Mouse (Mus musculus): ENCODE measurements around the gene Mx1. TPM values are rescaled to one million over a fixed set of nuclear protein-coding genes. Genes with fewer than 3 reads are reported as not detected.
A peak's percentile ranks its signal among the peaks of the same experiment; 100 is the strongest.

Mx1 gene
- total and polyA plus RNA-seq, 3 experiments: 0.27 TPM; not detected in 2

DNA sequence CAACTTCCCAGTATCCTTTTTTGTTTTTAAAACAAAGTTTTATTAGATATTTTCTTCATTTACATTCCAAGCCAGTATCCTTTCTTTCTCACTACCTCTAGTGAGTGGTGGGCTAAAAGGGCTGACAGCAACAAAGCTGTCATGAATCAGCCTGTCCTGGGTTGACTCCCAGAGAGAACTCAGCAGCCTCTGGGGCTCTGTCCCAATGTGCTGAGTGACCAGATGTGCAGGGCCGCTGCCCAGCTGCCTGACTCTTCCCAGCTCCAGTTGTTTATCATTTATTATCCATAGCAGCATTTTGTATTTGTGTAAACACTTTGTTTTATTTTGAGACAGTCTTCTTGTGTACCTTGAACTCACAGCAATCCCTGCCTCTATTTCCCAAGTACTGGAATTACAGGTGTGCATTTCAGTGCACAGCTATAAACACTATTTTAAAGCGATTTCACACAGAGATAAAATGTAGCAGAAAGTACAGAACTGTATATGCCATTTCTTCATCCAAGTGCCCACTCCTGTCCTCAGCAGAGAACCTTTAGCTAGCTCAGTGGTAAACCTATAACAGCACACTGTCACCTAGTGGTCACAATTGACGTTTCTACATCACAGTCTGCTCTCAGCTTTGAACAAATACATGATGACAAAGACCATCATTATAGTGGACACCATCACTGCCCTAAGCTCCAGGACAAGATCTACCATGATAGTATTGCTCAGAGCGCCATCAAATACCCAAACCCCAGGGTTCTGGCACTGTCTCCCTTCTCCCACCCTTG is 3.7 kb upstream of the Mx1 start:
- TF ChIP-seq POLR2AphosphoS5 (IDR thresholded peaks at IDR 0.05; ENCODE audit: insufficient replicate concordance, low read depth, low read length) (no peak), CTCF (IDR thresholded peaks at IDR 0.05; ENCODE audit: low read depth, low read length) (no peak), GATA1 (IDR thresholded peaks at IDR 0.05; ENCODE audit: borderline replicate concordance, low read length) (no peak), TAL1 (conservative IDR thresholded peaks at IDR 0.05; ENCODE audit: low read depth, low read length) (no peak), GATA2 (IDR thresholded peaks at IDR 0.05; ENCODE audit: borderline replicate concordance, low read depth, low read length) (no peak)
- DNase-seq (ENCODE audit: low spot score): no peak
- Histone ChIP-seq H3K4me3 (ENCODE audit: low read depth, low read length) (no peak overlapping the region), H3K9me3 (replicated peaks) (no peaks in the 10 kb centered on the region), H3K27me3 (ENCODE audit: insufficient read depth, low read length) (peaks cover 4% of the 10 kb centered on the region; the same call in 1 of the 2 replicates), H3K36me3 (replicated peaks) (no peaks in the 10 kb centered on the region), H3K4me1 (ENCODE audit: insufficient read depth, low read depth, low read length) (no peaks in the 10 kb centered on the region; the same call in 1 of the 2 replicates)
- ATAC-seq (ENCODE audit: extremely low read depth, insufficient number of reproducible peaks, low FRiP score, poor library complexity, severe bottlenecking): no peak

DNA sequence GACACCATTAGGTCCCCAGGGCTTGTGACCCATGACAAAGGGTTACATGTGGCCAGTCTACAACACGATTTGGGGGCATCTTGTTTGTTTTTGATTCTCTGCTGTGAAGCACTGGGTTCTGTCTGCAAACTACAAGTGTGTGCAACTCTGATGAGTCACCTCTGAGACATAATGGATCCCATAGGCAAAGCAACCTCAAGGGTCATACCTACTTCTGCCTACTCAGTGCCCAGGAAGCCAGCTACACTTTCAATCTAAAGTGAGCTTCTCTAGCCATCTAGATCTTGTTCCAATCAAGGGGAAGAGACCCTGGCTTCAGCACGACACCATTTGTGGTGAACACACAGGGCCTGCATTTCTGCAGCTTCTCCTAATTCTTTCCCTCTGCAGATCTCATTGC is 1.4 kb downstream of the Mx1 start:
- peaks cover 4% of the 10 kb centered on the region; the same call in 1 of the 2 replicates for H3K27me3 ChIP-seq (ENCODE audit: insufficient read depth, low read length)
- no peak overlapping the region for H3K4me3 ChIP-seq (ENCODE audit: low read depth, low read length)
- TF ChIP-seq GATA2 (IDR thresholded peaks at IDR 0.05; ENCODE audit: borderline replicate concordance, low read depth, low read length) (no peak), GATA1 (IDR thresholded peaks at IDR 0.05; ENCODE audit: borderline replicate concordance, low read length) (no peak), CTCF (IDR thresholded peaks at IDR 0.05; ENCODE audit: low read depth, low read length) (no peak), TAL1 (conservative IDR thresholded peaks at IDR 0.05; ENCODE audit: low read depth, low read length) (no peak), POLR2AphosphoS5 (IDR thresholded peaks at IDR 0.05; ENCODE audit: insufficient replicate concordance, low read depth, low read length) (no peak)
- no peaks in the 10 kb centered on the region for H3K36me3 ChIP-seq (replicated peaks)
- no peak for ATAC-seq (ENCODE audit: extremely low read depth, insufficient number of reproducible peaks, low FRiP score, poor library complexity, severe bottlenecking)
- no peaks in the 10 kb centered on the region for H3K9me3 ChIP-seq (replicated peaks)
- DNase-seq (ENCODE audit: low spot score): no peak
- H3K4me1 ChIP-seq (ENCODE audit: insufficient read depth, low read depth, low read length): no peaks in the 10 kb centered on the region

DNA sequence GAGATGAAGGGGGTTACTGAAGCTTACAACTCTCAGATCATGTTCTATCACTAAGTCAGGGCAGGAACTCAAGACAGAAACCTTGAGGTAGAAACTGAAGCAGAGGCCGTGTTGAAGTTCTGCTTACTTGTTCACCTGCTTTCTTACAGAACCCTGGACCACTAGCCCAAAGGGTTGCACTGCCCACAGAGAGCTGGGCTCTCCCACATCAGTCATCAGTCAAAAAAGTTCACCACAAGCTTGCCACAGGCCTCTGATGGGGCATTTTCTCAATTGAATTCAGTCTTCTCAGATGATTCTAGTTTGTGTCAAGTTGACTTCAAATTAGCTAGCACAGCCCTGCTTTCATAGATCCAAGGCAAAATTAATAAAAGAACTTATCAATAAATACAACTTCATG is 2.9 kb downstream of the Mx1 start:
- H3K27me3 ChIP-seq (ENCODE audit: insufficient read depth, low read length): peaks cover 4% of the 10 kb centered on the region; the same call in 1 of the 2 replicates
- no peaks in the 10 kb centered on the region for H3K4me1 ChIP-seq (ENCODE audit: insufficient read depth, low read depth, low read length)
- TF ChIP-seq TAL1 (conservative IDR thresholded peaks at IDR 0.05; ENCODE audit: low read depth, low read length): no peak
- DNase-seq (ENCODE audit: low spot score) (no peak), ATAC-seq (ENCODE audit: extremely low read depth, insufficient number of reproducible peaks, low FRiP score, poor library complexity, severe bottlenecking) (no peak)
- no peak overlapping the region for H3K4me3 ChIP-seq (ENCODE audit: low read depth, low read length)
- H3K36me3 ChIP-seq (replicated peaks): no peaks in the 10 kb centered on the region
- H3K9me3 ChIP-seq (replicated peaks): no peaks in the 10 kb centered on the region

- DNase-seq (ENCODE audit: low spot score) (no peak), ATAC-seq (ENCODE audit: extremely low read depth, insufficient number of reproducible peaks, low FRiP score, poor library complexity, severe bottlenecking) (no peak)
- TF ChIP-seq CTCF (IDR thresholded peaks at IDR 0.05; ENCODE audit: low read depth, low read length): no peak
- TF ChIP-seq GATA2 (IDR thresholded peaks at IDR 0.05; ENCODE audit: borderline replicate concordance, low read depth, low read length): no peak
- TF ChIP-seq POLR2AphosphoS5 (IDR thresholded peaks at IDR 0.05; ENCODE audit: insufficient replicate concordance, low read depth, low read length): no peak
- TF ChIP-seq TAL1 (conservative IDR thresholded peaks at IDR 0.05; ENCODE audit: low read depth, low read length): no peak
- no peak for TF ChIP-seq GATA1 (IDR thresholded peaks at IDR 0.05; ENCODE audit: borderline replicate concordance, low read length)
- H3K9me3 ChIP-seq (replicated peaks): no peaks in the 10 kb centered on the region
- no peaks in the 10 kb centered on the region for H3K4me1 ChIP-seq (ENCODE audit: insufficient read depth, low read depth, low read length)
- H3K27me3 ChIP-seq (ENCODE audit: insufficient read depth, low read length): peaks cover 3% of the 10 kb centered on the region; the same call in 1 of the 2 replicates
- no peaks in the 10 kb centered on the region for H3K36me3 ChIP-seq (replicated peaks)
- H3K4me3 ChIP-seq (ENCODE audit: low read depth, low read length): no peak overlapping the region
These were observed 15.3 kb downstream of the Mx1 start for GRCm38 (mm10) chr16:97447386-97447785.

GRCm38 (mm10) chr16:97443670-97444263 is 18.9 kb downstream of the Mx1 start:
- no peaks in the 10 kb centered on the region for H3K27me3 ChIP-seq (ENCODE audit: insufficient read depth, low read length)
- no peaks in the 10 kb centered on the region for H3K4me1 ChIP-seq (ENCODE audit: insufficient read depth, low read depth, low read length)
- no peaks in the 10 kb centered on the region for H3K36me3 ChIP-seq (replicated peaks)
- DNase-seq (ENCODE audit: low spot score): peak; percentile 34
- TF ChIP-seq TAL1 (conservative IDR thresholded peaks at IDR 0.05; ENCODE audit: low read depth, low read length) (no peak), CTCF (IDR thresholded peaks at IDR 0.05; ENCODE audit: low read depth, low read length) (peak; percentile 93)
- H3K4me3 ChIP-seq (ENCODE audit: low read depth, low read length): no peak overlapping the region
- 0 out of 2 replicates have a peak, but pooled peaks have one; percentile 45 for ATAC-seq (ENCODE audit: extremely low read depth, insufficient number of reproducible peaks, low FRiP score, poor library complexity, severe bottlenecking)
- no peaks in the 10 kb centered on the region for H3K9me3 ChIP-seq (replicated peaks)

GRCm38 (mm10) chr16:97441967-97442366 is 20.7 kb downstream of the Mx1 start:
- Histone ChIP-seq H3K9me3 (replicated peaks) (no peaks in the 10 kb centered on the region), H3K27me3 (ENCODE audit: insufficient read depth, low read length) (no peaks in the 10 kb centered on the region), H3K4me1 (ENCODE audit: insufficient read depth, low read depth, low read length) (no peaks in the 10 kb centered on the region), H3K36me3 (replicated peaks) (no peaks in the 10 kb centered on the region), H3K4me3 (ENCODE audit: low read depth, low read length) (no peak overlapping the region)
- TF ChIP-seq CTCF (IDR thresholded peaks at IDR 0.05; ENCODE audit: low read depth, low read length): no peak
- TF ChIP-seq GATA2 (IDR thresholded peaks at IDR 0.05; ENCODE audit: borderline replicate concordance, low read depth, low read length): no peak
- DNase-seq (ENCODE audit: low spot score): no peak
- ATAC-seq (ENCODE audit: extremely low read depth, insufficient number of reproducible peaks, low FRiP score, poor library complexity, severe bottlenecking): no peak
